Mouse (Mus musculus) kidney, embryonic 16.5 days (tissue): ENCODE results near the gene Rbm28. TPM values are rescaled to one million over a fixed set of nuclear protein-coding genes. Genes with fewer than 3 reads are reported as not detected.
"Not testable (repeated sequence)": the region's sequence is repeated elsewhere in the genome, so short reads cannot be mapped to it uniquely, and the experiment has no call there.

ENCODE experiments used
- ATAC-seq: fragments of 200-750 bp; cut with Nextera tagmentation; 2 replicates; pipeline ENCODE4 v1.8.0; 2017; ENCODE audit warnings: moderate TSS enrichment; ENCODE audit not compliant: low FRiP score, low TSS enrichment
- H3K27ac ChIP-seq: fragments of 300-500 bp; sonication (generic); 2 replicates; pipeline ENCODE4 v1.5.1; 2014; ENCODE audit warnings: low read length
- H3K27me3 ChIP-seq: fragments of 300-500 bp; sonication (generic); 2 replicates; pipeline ENCODE4 v1.6.1; 2014; ENCODE audit warnings: low read length, control low read depth, mixed read lengths; ENCODE audit not compliant: insufficient read depth
- H3K36me3 ChIP-seq: fragments of 300-500 bp; sonication (generic); 2 replicates; pipeline ENCODE4 v1.6.1; 2014; ENCODE audit warnings: low read length, control low read depth, mixed read lengths; ENCODE audit not compliant: insufficient read depth
- H3K4me1 ChIP-seq: fragments of 300-500 bp; sonication (generic); 2 replicates; pipeline ENCODE4 v1.6.1; 2014; ENCODE audit warnings: low read length, control low read depth, mixed read lengths; ENCODE audit not compliant: insufficient read depth
- H3K4me2 ChIP-seq: fragments of 300-500 bp; sonication (generic); replicated peaks from 2 replicates; pipeline ENCODE4 v1.6.1; 2014; ENCODE audit warnings: low read depth, low read length
- H3K4me3 ChIP-seq: fragments of 300-500 bp; sonication (generic); 2 replicates; pipeline ENCODE4 v1.5.1; 2014; ENCODE audit warnings: mild to moderate bottlenecking, low read length
- H3K9ac ChIP-seq: fragments of 300-500 bp; sonication (generic); replicated peaks from 2 replicates; pipeline ENCODE4 v1.6.1; 2014; ENCODE audit warnings: low read length
- H3K9me3 ChIP-seq: fragments of 300-500 bp; sonication (generic); 2 replicates; pipeline ENCODE4 v1.6.1; 2016; ENCODE audit warnings: low read length, control low read depth
- WGBS: fragments of 180-500 bp; shearing (Covaris S2); extraction: QIAGEN DNeasy Blood & Tissue Kit; methylation state at CpG from one replicate; pipeline ENCODE4 v1.1.7; 2014; 5-methylcytosine and 5-hydroxymethylcytosine counted together
- polyA plus RNA-seq: library from polyadenylated mRNA; unstranded; fragments of >200 nt; fragmentation: Nextera tagmentation; extraction: Ambion mirVana; gene quantifications from 2 replicates; pipeline ENCODE4 v1.2.1, GENCODE M21; 2015

Gene Rbm28
- polyA plus RNA-seq, 1 experiment from 2014 or later = 45.9 TPM

DNA sequence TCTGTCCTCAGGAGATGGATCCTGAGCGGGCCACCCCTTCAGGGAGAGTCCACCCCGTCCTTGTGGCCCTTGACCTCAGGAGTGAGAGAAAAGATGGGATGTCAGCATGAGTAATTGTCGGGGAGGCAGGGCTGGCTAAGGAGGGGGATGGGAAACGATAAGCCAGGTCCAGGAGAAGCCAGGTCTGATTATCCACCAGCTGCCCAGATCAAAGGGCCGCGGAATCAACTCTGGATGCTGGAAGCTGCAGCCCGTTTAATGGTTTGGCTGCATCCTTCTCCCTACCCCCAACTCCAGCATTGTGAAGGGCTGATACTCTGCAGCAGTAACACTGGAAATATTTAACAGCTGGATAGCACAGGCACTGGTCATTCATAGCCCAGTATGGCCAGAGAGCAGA, 9.6 kb upstream of the Rbm28 start:
- no peak overlapping the region for H3K4me3 ChIP-seq
- peaks cover 25% of the 10 kb centered on the region for H3K4me1 ChIP-seq
- peaks cover 61% of the 10 kb centered on the region for H3K27me3 ChIP-seq
- H3K9ac ChIP-seq = no peak overlapping the region
- no peaks in the 10 kb centered on the region for H3K9me3 ChIP-seq
- H3K27ac ChIP-seq = no peak overlapping the region
- 14% methylated on average over 7 of the region's 7 CpGs for WGBS
- H3K4me2 ChIP-seq = no peak overlapping the region
- H3K36me3 ChIP-seq = no peaks in the 10 kb centered on the region
- ATAC-seq = no peak

DNA sequence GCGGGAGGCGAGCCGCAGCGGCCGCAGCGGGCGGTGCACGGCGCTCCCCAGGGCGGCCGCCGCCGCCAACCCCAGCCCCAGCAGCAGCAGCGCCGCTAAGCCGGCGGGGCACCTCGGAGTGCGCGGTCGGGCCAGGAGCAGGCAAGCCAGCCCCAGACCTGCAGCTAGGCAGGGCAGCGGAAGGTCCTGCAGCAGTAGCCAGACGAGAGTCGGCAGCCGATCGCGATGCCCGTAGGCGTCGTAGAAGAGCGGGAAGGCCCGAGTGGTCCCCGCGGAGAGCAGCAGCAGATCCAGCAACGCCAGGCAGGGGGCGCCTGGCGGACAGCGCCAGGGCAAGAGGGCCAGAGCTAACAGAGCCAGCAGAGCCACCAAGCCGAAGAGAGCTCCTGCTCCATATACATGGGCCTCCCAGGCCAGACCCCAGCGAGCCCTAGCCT, 6.2 kb upstream of the Rbm28 start:
- Histone ChIP-seq H3K27me3 (peaks cover 81% of the 10 kb centered on the region), H3K36me3 (no peaks in the 10 kb centered on the region), H3K4me1 (peaks cover 18% of the 10 kb centered on the region), H3K9me3 (no peaks in the 10 kb centered on the region), H3K9ac (peak overlapping the region; percentile 67), H3K4me3 (peak overlapping the region; percentile 53), H3K4me2 (peak overlapping the region; percentile 95), H3K27ac (no peak overlapping the region)
- ATAC-seq = peak; percentile 90
- under 1% methylated on average over 37 of the region's 40 CpGs for WGBS

DNA sequence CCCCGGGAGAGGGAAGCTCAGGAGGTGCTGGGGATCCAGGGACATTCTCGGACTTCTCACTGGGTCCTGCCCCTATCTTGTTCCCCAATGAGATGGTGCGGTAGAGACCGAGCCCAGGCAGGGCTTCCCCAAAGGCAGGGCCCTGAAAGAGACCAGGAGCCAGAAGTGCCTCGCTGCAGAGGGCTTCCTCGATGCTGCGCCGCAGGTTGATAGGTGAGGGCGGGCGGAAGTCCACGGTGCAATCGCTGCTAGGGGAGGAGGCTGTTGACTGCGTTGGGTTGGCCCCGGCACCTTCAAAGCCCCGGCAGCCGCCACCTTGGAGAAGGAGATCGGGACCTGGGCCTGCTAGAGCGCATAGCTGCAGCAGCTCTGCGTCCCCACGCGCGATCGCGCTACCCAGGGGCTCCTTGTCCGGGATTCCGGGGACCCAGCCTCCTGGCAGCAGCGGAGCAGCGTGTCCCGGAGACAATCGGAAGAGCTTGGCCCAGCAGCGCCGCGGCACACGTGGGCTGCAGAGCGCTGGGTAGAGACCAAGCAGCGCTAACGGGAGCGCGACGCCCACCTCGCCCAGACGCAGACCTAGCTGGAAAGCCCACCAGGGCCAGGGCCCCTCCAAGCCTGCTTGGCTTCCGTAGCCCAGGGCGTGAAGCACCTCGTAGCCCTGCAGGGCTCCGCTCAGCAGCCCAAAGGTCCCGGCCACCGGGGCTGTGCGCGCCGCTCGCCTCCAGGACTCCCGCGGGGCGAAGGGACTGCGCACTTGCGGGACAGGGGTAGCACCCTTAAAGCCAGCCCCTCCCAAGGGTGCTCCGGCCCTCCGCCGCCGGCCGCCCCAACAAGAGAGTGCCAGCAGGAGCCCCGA, 5.5 kb upstream of the Rbm28 start:
- H3K36me3 ChIP-seq = no peaks in the 10 kb centered on the region
- peaks cover 77% of the 10 kb centered on the region for H3K27me3 ChIP-seq
- peak overlapping the region; percentile 67 for H3K9ac ChIP-seq
- peaks cover 18% of the 10 kb centered on the region for H3K4me1 ChIP-seq
- peak overlapping the region; percentile 53 for H3K4me3 ChIP-seq
- no peak overlapping the region for H3K27ac ChIP-seq
- H3K9me3 ChIP-seq = no peaks in the 10 kb centered on the region
- WGBS = under 1% methylated on average over 63 of the region's 63 CpGs
- ATAC-seq = peak; percentile 41
- peak overlapping the region; percentile 95 for H3K4me2 ChIP-seq

DNA sequence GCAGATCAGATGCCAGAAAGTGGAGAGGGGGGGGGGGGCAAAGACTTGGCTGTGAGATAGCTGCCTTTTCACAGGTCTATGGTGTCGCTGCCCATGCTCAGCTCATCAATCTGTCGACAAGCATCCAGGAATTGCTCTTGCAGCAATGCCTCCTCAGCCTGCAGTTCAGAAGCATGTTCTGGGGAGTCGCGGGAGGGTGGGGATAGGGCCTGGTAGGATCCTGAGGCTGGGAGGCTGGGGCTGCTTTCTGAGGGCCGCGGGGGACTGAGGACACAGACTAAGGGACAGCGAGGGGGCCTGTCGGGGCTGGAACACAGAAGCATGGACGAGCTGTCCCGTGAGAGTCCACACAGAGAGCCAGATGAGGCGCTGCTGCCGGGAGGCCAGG, 4.9 kb upstream of the Rbm28 start:
- Histone ChIP-seq H3K27ac (no peak overlapping the region), H3K36me3 (no peaks in the 10 kb centered on the region), H3K9ac (peak overlapping the region; percentile 67; the same call in 1 of the 2 replicates), H3K4me1 (peaks cover 18% of the 10 kb centered on the region), H3K4me2 (peak overlapping the region; percentile 95), H3K4me3 (peak overlapping the region; percentile 53), H3K9me3 (no peaks in the 10 kb centered on the region), H3K27me3 (peaks cover 71% of the 10 kb centered on the region)
- WGBS = 11% methylated on average over 12 of the region's 12 CpGs
- 0 out of 2 replicates have a peak, but pooled peaks have one; percentile 7 for ATAC-seq

DNA sequence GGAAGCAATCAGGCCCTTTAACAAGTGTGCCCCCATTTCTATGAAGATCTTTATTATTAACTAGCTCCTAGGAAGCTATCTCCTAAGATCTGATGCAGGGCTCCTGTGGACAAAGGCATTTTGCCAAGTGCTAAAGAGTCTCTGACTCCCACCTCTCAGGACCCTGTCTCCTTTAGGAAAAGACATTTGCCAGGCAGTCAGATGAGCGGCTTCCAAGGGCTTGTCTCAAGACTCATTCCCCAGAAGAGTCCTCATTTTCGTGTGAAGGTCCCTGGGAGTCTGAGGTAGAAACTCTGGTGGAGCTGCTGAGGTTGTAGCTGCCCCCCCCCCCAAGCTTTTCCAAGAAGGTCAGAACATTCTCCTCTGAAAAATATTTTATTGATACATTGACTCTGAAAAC, 4.1 kb upstream of the Rbm28 start:
- no peak for ATAC-seq
- WGBS = 44% methylated on average over 2 of the region's 2 CpGs
- H3K4me3 ChIP-seq = no peak overlapping the region
- no peak overlapping the region for H3K9ac ChIP-seq
- no peak overlapping the region for H3K27ac ChIP-seq
- peaks cover 63% of the 10 kb centered on the region for H3K27me3 ChIP-seq
- no peaks in the 10 kb centered on the region for H3K36me3 ChIP-seq
- H3K9me3 ChIP-seq = no peaks in the 10 kb centered on the region
- peaks cover 20% of the 10 kb centered on the region for H3K4me1 ChIP-seq
- H3K4me2 ChIP-seq = no peak overlapping the region

DNA sequence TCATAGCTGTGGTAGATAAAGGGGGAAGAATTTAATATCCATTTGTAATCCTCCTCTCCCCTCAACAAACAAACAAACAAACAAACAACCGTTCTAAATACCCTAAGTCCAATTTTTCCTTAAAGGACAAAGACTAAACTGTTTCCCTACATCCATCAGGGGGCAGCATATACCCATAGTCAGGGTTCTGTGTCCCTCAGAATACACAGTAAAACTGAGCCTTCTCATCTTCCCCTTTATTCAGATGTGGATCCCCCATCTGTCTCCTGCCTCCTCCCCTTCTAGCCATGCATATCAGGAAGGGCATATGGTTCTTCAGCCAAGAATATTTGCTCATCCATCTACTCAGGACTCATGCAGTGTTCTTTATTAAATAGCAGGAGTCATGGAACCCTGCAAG, 1.4 kb upstream of the Rbm28 start:
- Histone ChIP-seq H3K27ac (no peak overlapping the region), H3K4me2 (no peak overlapping the region), H3K27me3 (peaks cover 39% of the 10 kb centered on the region), H3K9ac (no peak overlapping the region), H3K9me3 (no peaks in the 10 kb centered on the region), H3K4me1 (peaks cover 24% of the 10 kb centered on the region), H3K4me3 (no peak overlapping the region), H3K36me3 (no peaks in the 10 kb centered on the region)
- 6% methylated on average over 1 of the region's 1 CpGs for WGBS
- ATAC-seq = no peak

DNA sequence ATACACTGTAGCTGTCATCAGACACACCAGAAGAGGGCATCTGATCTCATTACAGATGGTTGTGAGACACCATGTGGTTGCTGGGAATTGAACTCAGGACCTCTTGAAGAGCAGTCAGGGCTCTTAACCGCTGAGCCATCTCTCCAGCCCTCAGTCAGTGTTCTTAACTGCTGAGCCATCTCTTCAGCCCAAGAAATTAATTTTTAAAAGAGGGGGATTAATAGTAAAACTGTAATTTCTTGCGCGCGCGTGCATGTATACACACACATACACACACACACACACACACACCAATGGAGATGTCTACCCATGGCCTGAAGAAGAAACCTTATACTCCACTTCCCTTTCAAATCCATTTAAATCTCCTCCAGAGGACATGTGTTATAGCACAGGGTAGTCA, 3.5 kb downstream of the Rbm28 start:
- Histone ChIP-seq H3K36me3 (peaks cover 22% of the 10 kb centered on the region), H3K4me1 (peaks cover 11% of the 10 kb centered on the region)
- not testable (repeated sequence) for ATAC-seq, H3K27ac ChIP-seq, H3K4me3 ChIP-seq, H3K4me2 ChIP-seq, H3K9ac ChIP-seq, H3K27me3 ChIP-seq, H3K9me3 ChIP-seq
- 100% methylated on average over 5 of the region's 5 CpGs for WGBS

DNA sequence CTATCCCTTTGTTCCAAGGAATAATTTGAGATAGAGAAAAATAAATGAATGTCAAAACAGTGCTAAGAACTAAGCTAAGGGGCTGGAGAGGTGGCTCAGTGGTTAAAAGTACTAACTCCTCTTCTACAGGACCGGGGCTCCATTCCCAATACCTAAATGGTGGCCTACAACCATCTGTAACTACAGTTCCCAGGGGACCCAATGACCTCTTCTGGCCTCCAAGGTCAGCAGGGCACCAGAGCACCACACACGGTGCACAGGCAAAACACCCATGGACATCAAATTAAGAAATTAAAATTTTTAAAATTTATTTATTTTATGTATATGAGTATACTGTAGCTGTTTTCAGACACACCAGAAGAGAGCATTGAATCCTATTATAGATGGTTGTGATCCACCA, 4.0 kb downstream of the Rbm28 start:
- no peak for ATAC-seq

DNA sequence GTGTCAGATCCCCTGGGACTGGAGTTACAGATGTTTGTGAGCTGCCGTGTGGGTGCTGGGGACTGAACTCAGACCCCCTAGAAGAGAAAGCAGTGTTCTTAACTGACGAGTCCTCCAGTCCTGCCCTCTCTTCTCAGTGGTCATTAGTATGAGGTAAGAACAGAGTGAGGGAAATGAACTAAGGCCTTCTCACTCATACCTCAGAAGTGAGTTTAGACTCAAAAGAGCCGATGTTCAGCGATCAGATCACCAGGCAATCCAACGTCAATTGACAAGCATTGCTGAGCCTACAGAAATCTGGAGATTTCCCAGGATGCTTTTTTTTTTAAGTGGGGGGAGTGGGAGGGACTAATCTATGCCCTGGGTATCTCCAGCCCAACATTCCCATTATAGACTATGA, 8.5 kb downstream of the Rbm28 start:
- H3K4me3 ChIP-seq = no peak overlapping the region
- H3K4me2 ChIP-seq = no peak overlapping the region
- ATAC-seq = no peak
- no peak overlapping the region for H3K27ac ChIP-seq
- H3K9ac ChIP-seq = no peak overlapping the region
- H3K27me3 ChIP-seq = no peaks in the 10 kb centered on the region
- 88% methylated on average over 5 of the region's 5 CpGs for WGBS
- no peaks in the 10 kb centered on the region for H3K9me3 ChIP-seq
- H3K4me1 ChIP-seq = no peaks in the 10 kb centered on the region
- H3K36me3 ChIP-seq = peaks cover 59% of the 10 kb centered on the region

More for the DNA sequence above, 4.0 kb downstream of the Rbm28 start:
- H3K27ac ChIP-seq = no peak overlapping the region
- H3K36me3 ChIP-seq = peaks cover 28% of the 10 kb centered on the region
- peaks cover 11% of the 10 kb centered on the region for H3K4me1 ChIP-seq
- WGBS = 88% methylated on average over 2 of the region's 2 CpGs
- H3K9ac ChIP-seq = no peak overlapping the region
- H3K9me3 ChIP-seq = no peaks in the 10 kb centered on the region
- no peak overlapping the region for H3K4me2 ChIP-seq
- H3K4me3 ChIP-seq = no peak overlapping the region
- no peaks in the 10 kb centered on the region for H3K27me3 ChIP-seq

DNA sequence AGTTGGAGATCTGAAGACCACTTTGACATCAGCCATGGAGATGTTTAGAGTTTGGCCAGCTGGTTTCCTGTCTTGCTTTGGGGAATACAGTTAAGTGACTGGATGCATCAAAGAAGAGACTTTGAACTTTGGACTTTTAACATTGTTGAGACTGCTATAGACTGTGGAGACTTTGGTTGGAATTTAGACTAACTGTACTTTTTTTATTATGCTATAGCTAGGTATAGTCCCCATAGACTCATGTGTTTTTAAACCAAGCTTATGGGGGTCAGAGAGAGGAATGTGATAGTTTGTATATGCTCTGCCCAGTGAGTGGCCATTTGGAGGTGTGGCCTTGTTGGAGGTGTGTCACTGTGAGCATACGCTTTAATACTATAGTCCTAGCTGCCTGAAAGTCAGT, 14.8 kb downstream of the Rbm28 start:
- no peaks in the 10 kb centered on the region for H3K9me3 ChIP-seq
- no peak overlapping the region for H3K9ac ChIP-seq

More for the DNA sequence above, 14.8 kb downstream of the Rbm28 start:
- ATAC-seq = no peak
- Histone ChIP-seq H3K4me3 (no peak overlapping the region), H3K4me2 (no peak overlapping the region), H3K36me3 (peaks cover 35% of the 10 kb centered on the region), H3K4me1 (peaks cover 22% of the 10 kb centered on the region), H3K27me3 (no peaks in the 10 kb centered on the region), H3K27ac (no peak overlapping the region)
- 86% methylated on average over 1 of the region's 1 CpGs for WGBS
